Mouse (Mus musculus) stomach, embryonic 14.5 days (tissue): Measurements from ENCODE around the gene N4bp2. TPM values are rescaled to one million over a fixed set of nuclear protein-coding genes. Genes with fewer than 3 reads are reported as not detected.
"Not testable (repeated sequence)": the region's sequence is repeated elsewhere in the genome, so short reads cannot be mapped to it uniquely, and the experiment has no call there.

Source experiments
- ATAC-seq: fragments of 200-750 bp; cut with Nextera tagmentation; 2 replicates; pipeline ENCODE4 v1.8.0; 2017; ENCODE audit warnings: low read depth, moderate TSS enrichment; ENCODE audit not compliant: insufficient number of reproducible peaks, insufficient read depth, low FRiP score
- H3K27ac ChIP-seq: fragments of 300-500 bp; sonication (generic); 2 replicates; pipeline ENCODE4 v1.5.1; 2014; ENCODE audit warnings: mild to moderate bottlenecking, low read length, moderate library complexity, mixed read lengths
- H3K27me3 ChIP-seq: fragments of 300-500 bp; sonication (generic); 2 replicates; pipeline ENCODE4 v1.6.1; 2014; ENCODE audit warnings: low read length, control low read depth, mixed read lengths; ENCODE audit not compliant: control insufficient read depth, insufficient read depth
- H3K36me3 ChIP-seq: fragments of 300-500 bp; sonication (generic); 2 replicates; pipeline ENCODE4 v1.6.1; 2014; ENCODE audit warnings: mild to moderate bottlenecking, control low read depth, low read length, moderate library complexity, mixed read lengths; ENCODE audit not compliant: control insufficient read depth, insufficient read depth
- H3K4me1 ChIP-seq: fragments of 300-500 bp; sonication (generic); 2 replicates; pipeline ENCODE4 v1.6.1; 2014; ENCODE audit warnings: low read length, control low read depth, mixed read lengths; ENCODE audit not compliant: control insufficient read depth, insufficient read depth
- H3K4me2 ChIP-seq: fragments of 300-500 bp; sonication (generic); replicated peaks from 2 replicates; pipeline ENCODE4 v1.6.1; 2014; ENCODE audit warnings: low read depth, low read length, control low read depth
- H3K4me3 ChIP-seq: fragments of 300-500 bp; sonication (generic); 2 replicates; pipeline ENCODE4 v1.5.1; 2014; ENCODE audit warnings: low read depth, low read length, control low read depth
- H3K9ac ChIP-seq: fragments of 300-500 bp; sonication (generic); replicated peaks from 2 replicates; pipeline ENCODE4 v1.6.1; 2014; ENCODE audit warnings: low read depth, mild to moderate bottlenecking, control low read depth, low read length, moderate library complexity, mixed read lengths
- H3K9me3 ChIP-seq: fragments of 300-500 bp; sonication (generic); 2 replicates; pipeline ENCODE4 v1.6.1; 2016; ENCODE audit warnings: low read depth, low read length, control low read depth; ENCODE audit not compliant: control insufficient read depth
- WGBS: fragments of 180-500 bp; shearing (Covaris S2); extraction: QIAGEN DNeasy Blood & Tissue Kit; methylation state at CpG from one replicate; pipeline ENCODE4 v1.1.7; 2014; 5-methylcytosine and 5-hydroxymethylcytosine counted together
- polyA plus RNA-seq: library from polyadenylated mRNA; unstranded; fragments of >200 nt; fragmentation: Nextera tagmentation; extraction: Ambion mirVana; gene quantifications from 2 replicates; pipeline ENCODE4 v1.2.1, GENCODE M21; 2014

The N4bp2 gene
- polyA plus RNA-seq, 1 experiment from 2014 or later = 48.0 TPM

DNA sequence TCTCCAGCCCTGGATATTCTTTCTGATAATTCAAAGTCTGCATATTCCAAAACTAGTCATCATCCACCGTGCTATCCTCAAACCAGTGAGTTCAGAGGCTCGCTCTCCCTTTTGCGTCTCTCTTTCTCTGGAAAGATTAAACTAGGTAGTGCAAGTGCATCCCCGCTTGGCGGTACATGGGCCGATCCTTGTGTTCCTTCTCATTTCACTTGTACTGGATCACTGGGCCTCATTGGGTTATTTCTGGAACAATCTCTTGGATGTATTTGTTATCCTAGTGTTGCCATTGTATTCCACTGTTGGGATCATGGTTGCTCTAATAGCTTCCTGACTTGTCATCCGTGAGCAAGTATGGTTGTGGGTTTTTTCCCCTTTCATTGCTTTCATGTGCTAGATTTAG lies 6.7 kb downstream of the N4bp2 start:
- no peak for ATAC-seq
- no peak overlapping the region for H3K4me2 ChIP-seq
- peaks cover 3% of the 10 kb centered on the region; the same call in 1 of the 2 replicates for H3K4me1 ChIP-seq
- H3K4me3 ChIP-seq = no peak overlapping the region
- H3K27ac ChIP-seq = no peak overlapping the region
- WGBS = 89% methylated on average over 7 of the region's 7 CpGs
- H3K9me3 ChIP-seq = no peaks in the 10 kb centered on the region
- H3K27me3 ChIP-seq = no peaks in the 10 kb centered on the region
- H3K9ac ChIP-seq = no peak overlapping the region
- peaks cover 3% of the 10 kb centered on the region; the same call in 1 of the 2 replicates for H3K36me3 ChIP-seq

DNA sequence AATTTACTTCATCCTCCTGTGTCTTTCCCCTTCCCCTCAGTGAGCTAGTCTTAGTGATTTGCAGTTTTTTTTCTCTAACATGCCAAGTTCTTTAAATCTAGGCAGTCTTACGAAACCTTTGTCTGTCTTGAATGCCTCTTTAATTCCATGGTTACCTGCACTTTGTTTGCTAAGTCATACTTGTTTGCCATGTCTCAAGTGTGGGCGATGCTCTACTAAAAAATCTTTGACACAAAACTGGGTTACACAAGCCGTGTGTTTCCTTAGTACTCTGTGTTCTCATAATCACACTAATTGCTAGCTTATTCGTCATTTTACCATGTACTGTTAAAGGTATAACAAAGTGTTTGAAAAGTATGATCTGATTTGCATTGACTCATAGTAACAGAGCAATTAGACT lies 7.2 kb downstream of the N4bp2 start:
- Histone ChIP-seq H3K4me2 (no peak overlapping the region), H3K27me3 (no peaks in the 10 kb centered on the region), H3K36me3 (peaks cover 3% of the 10 kb centered on the region; the same call in 1 of the 2 replicates), H3K4me3 (no peak overlapping the region), H3K9me3 (no peaks in the 10 kb centered on the region), H3K27ac (no peak overlapping the region), H3K9ac (no peak overlapping the region), H3K4me1 (peaks cover 2% of the 10 kb centered on the region; the same call in 1 of the 2 replicates)
- 70% methylated on average over 4 of the region's 4 CpGs for WGBS
- no peak for ATAC-seq

DNA sequence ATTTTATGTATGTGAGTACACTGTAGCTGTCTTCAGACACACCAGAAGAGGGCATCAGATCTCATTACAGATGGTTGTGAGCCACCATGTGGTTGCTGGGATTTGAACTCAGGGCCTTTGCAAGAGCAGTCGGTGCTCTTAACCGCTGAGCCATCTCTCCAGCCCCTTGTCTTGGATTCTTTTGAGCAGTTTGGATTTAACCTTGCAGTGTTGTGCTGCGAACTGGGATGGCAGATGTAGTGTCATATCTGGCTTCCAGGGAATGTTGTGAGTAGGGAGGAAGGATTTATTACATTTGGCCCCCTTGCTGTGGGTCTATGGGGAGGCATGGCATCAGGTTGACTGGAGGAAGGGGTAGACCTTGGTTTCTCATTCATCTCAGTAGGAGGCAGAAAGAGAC lies 10.6 kb downstream of the N4bp2 start:
- H3K9ac ChIP-seq, H3K9me3 ChIP-seq, H3K4me2 ChIP-seq, ATAC-seq, H3K4me1 ChIP-seq, H3K27ac ChIP-seq, H3K4me3 ChIP-seq, H3K27me3 ChIP-seq: not testable (repeated sequence)
- 96% methylated on average over 3 of the region's 3 CpGs for WGBS
- H3K36me3 ChIP-seq = peaks cover 19% of the 10 kb centered on the region

DNA sequence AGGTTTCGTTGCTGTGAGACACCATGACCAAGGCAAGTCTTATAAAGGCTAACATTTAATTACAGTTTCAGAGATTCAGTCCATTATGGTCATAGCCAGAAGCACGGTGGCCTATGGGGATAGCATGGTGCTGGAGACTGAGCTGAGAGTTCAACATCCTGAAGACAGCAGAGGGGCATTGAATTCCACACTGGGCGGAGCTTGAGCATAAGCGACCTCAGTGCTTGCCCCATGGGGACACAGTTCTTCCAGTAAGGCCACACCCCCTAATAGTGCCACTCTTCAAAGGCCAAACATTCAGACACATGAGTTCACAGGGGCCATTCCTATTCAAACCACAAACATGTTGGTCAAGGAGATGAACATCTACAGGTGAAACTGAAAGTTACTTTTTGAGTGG lies 12.8 kb downstream of the N4bp2 start:
- ATAC-seq = no peak
- 80% methylated on average over 4 of the region's 4 CpGs for WGBS

DNA sequence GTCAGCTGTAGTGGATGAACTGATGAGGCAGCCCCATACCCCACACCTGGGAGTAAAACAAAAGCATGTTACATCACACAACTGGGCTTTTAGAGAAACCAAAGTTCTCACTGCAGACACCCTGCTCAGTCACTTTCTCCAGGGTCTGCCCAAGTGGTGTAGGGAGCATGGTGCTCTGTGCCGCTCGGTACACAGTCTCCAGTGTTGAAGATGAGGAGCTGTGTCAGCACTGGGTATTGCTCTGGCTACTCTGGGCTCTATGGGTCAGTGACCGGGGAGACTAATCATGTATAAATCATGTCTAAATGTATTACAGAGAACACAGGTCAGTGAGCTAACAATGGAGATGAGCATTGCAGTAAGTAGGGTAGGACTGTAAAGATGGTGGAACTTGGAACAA lies 13.6 kb downstream of the N4bp2 start:
- Histone ChIP-seq H3K27ac (no peak overlapping the region), H3K4me1 (no peaks in the 10 kb centered on the region), H3K4me3 (no peak overlapping the region), H3K36me3 (peaks cover 32% of the 10 kb centered on the region), H3K4me2 (no peak overlapping the region), H3K9ac (no peak overlapping the region), H3K9me3 (no peaks in the 10 kb centered on the region), H3K27me3 (no peaks in the 10 kb centered on the region)
- no peak for ATAC-seq
- 94% methylated on average over 3 of the region's 3 CpGs for WGBS

More for the DNA sequence above, 12.8 kb downstream of the N4bp2 start:
- Histone ChIP-seq H3K9me3 (no peaks in the 10 kb centered on the region), H3K36me3 (peaks cover 30% of the 10 kb centered on the region), H3K9ac (no peak overlapping the region), H3K4me1 (no peaks in the 10 kb centered on the region), H3K27me3 (no peaks in the 10 kb centered on the region), H3K4me3 (no peak overlapping the region), H3K4me2 (no peak overlapping the region), H3K27ac (no peak overlapping the region)

DNA sequence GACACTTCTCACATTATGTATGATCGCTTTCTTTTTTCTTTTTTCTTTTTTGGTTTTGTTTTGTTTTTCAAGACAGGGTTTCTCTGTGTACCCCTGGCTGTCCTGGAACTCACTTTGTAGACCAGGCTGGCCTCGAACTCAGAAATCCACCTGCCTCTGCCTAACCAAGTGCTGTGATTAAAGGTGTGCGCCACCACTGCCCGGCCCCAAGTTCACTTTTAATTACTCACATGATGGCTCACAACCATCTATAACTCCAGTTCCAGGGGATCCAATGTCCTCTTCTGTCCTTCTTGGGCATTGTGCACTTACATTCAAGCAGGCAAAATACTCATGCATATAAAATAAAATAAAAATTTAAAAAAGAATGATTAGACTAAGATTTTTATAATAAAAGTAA lies 15.7 kb downstream of the N4bp2 start:
- H3K36me3 ChIP-seq = peaks cover 29% of the 10 kb centered on the region
- not testable (repeated sequence) for H3K9ac ChIP-seq, H3K27ac ChIP-seq, H3K4me1 ChIP-seq, ATAC-seq, H3K4me3 ChIP-seq, H3K9me3 ChIP-seq, H3K27me3 ChIP-seq, H3K4me2 ChIP-seq
- WGBS = 92% methylated on average over 4 of the region's 4 CpGs

DNA sequence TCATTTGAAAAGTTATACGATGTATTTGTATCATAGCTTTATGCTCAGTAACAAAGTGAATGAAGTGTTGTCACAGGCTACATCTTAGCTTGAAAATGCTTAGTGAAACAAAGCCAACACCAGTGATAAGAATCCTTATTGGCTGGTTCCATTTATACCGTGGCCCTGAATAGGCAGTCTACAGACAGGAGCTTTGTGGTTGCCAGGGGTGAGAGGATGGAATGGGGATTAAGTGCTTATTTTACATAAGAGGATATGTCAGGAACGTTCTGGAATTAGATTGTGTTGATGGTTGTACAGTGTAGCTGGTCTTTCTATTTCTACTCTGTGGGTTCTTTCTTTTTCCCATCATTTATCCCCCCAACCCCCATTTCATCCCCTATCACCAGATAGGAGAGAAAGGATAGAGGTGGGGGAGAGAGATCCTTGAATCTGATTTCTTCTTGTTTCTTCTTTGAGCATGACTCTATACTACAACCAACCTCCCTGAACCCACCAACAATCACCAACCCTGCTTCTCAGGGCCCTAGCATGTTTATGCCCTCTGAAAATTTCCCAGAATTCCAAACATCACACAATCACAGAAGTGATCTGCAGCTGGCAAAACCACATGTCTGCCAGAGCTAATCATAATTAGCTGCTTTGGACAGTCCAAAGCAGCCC lies 16.2 kb downstream of the N4bp2 start:
- no peak overlapping the region for H3K4me2 ChIP-seq
- peaks cover 29% of the 10 kb centered on the region for H3K36me3 ChIP-seq
- ATAC-seq = no peak
- no peaks in the 10 kb centered on the region for H3K4me1 ChIP-seq
- no peak overlapping the region for H3K4me3 ChIP-seq
- H3K27ac ChIP-seq = no peak overlapping the region
- 79% methylated on average over 3 of the region's 3 CpGs for WGBS
- H3K27me3 ChIP-seq = no peaks in the 10 kb centered on the region
- no peak overlapping the region for H3K9ac ChIP-seq
- H3K9me3 ChIP-seq = no peaks in the 10 kb centered on the region

DNA sequence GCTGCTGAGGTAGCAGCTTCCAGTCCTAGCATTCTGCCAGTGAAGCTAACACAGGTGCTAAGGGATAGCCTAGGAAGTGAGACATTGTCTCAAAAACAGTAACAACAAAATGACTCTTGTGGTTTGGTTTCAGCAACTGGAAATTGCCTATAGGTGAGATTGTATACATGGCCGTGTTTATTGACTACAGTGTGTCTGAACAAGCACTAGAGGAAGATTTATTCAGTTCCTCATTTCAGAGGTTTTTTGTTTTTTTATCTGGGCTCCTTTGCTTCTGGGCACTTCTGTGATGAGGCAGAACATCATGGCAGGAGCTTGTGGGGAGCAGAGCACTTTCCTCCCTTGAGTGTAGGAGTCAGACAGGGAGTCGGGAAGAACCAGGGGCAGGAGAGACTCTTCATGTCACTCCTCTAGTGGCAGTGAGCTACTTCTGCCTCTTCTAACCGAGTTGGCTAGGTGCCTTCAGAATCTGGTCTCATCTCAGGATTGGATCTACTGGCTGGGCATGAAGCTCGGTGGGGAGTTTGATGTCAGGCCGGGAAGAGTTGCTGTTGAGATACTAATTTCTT lies 17.9 kb downstream of the N4bp2 start:
- no peaks in the 10 kb centered on the region for H3K9me3 ChIP-seq
- H3K36me3 ChIP-seq = peaks cover 23% of the 10 kb centered on the region
- H3K4me1 ChIP-seq = no peaks in the 10 kb centered on the region
- no peak overlapping the region for H3K9ac ChIP-seq
- 73% methylated on average over 5 of the region's 5 CpGs for whole genome bisulfite sequencing
- no peak for ATAC-seq
- no peak overlapping the region for H3K4me3 ChIP-seq
- no peaks in the 10 kb centered on the region for H3K27me3 ChIP-seq
- H3K4me2 ChIP-seq = no peak overlapping the region
- H3K27ac ChIP-seq = no peak overlapping the region
